8 mouse cellular contexts compared by ENCODE assay signal in genomic region chr9:119093419-119094295, GRCm38 (mm10). TPM values are rescaled to one million over a fixed set of nuclear protein-coding genes. Genes with fewer than 3 reads are reported as not detected.
DNase-seq lines count a peak whose midpoint lies in the region; ATAC-seq and TF ChIP-seq lines count a peak whose summit lies in the region.

TSS of gene Plcd1 (minus strand) at chr9:119093502.

- intact Hi-C loops in heart, postnatal 36 days (cut with DNase I): loop anchor here (10.0 kb wide), 2 partner anchors 471 to 1049 kb away; partner anchors contain the start of gene Azi2

- peak within 1 kb of the TSS; percentile 40 for H3K9ac ChIP-seq in ES-Bruce4 (ENCODE audit: low read depth, poor library complexity, severe bottlenecking)

- peak within 1 kb of the TSS; percentile 64 for H3K4me3 ChIP-seq in ES-Bruce4 (ENCODE audit: low read depth, low read length)
- H3K4me3 ChIP-seq in layer of hippocampus, adult 2 months: peak within 1 kb of the TSS; percentile 71

- no peaks in the 10 kb centered on the region for H3K9me3 ChIP-seq in ES-Bruce4 (replicated peaks; ENCODE audit: control insufficient read depth, insufficient read depth, low read length, poor library complexity, severe bottlenecking)

- H3K27ac ChIP-seq in ES-Bruce4 (ENCODE audit: insufficient read depth, low read length): no peak within 1 kb of the TSS
- peak within 1 kb of the TSS; percentile 94 for H3K27ac ChIP-seq in layer of hippocampus, adult 2 months

- no peak for TF ChIP-seq POLR2A in ES-Bruce4 (IDR thresholded peaks at IDR 0.05; ENCODE audit: insufficient read depth, low read length)

- no peak for TF ChIP-seq CTCF in ES-Bruce4 (IDR thresholded peaks at IDR 0.05; ENCODE audit: low read depth, low read length)
- TF ChIP-seq CTCF in layer of hippocampus, adult 2 months (conservative IDR thresholded peaks at IDR 0.05): peak; percentile 61

- ATAC-seq in frontal cortex, adult (ENCODE audit: low TSS enrichment): peak; percentile 53

- DNase-seq in cerebellum, adult 8-10 months: peak; percentile 46
- DNase-seq in heart, postnatal 36 days: peak; percentile 92 to 95
- peak; percentile 82 to 83 for DNase-seq in layer of hippocampus, adult 2 months (ENCODE audit: low spot score in 2 of 2)
- DNase-seq in lung, adult 18-20 months: peak; percentile 85 to 91
- DNase-seq in ovary, adult 18-20 months (ENCODE audit: low spot score): peak; percentile 84
- peak; percentile 90 for DNase-seq in urinary bladder, postnatal 14 days (ENCODE audit: low spot score)

- no peaks in the 10 kb centered on the region for H3K27me3 ChIP-seq in ES-Bruce4 (ENCODE audit: control insufficient read depth, insufficient read depth, low read length, poor library complexity, severe bottlenecking)

- TF ChIP-seq EP300 in ES-Bruce4 (IDR thresholded peaks at IDR 0.05; ENCODE audit: insufficient read depth, low read depth, low read length): no peak

- H3K4me1 ChIP-seq in ES-Bruce4 (ENCODE audit: control insufficient read depth, insufficient read depth, low read length): peaks cover 16% of the 10 kb centered on the region

- H3K36me3 ChIP-seq in ES-Bruce4 (ENCODE audit: control insufficient read depth, insufficient read depth, low read length, poor library complexity, severe bottlenecking): no peaks in the 10 kb centered on the region

RNA-seq across cellular contexts. Expression of gene Plcd1, which starts in this region (rescaled TPM):
- polyA plus RNA-seq in ES-Bruce4 (2011; ENCODE audit: insufficient read depth, insufficient read length, low read depth, missing spikeins): 22.0 and 23.2 TPM in 2 replicates
- total RNA-seq in heart, postnatal 36 days (2021): 10 to 100 TPM; 18.2 to 20.3 TPM
- total RNA-seq in layer of hippocampus, adult 2 months (2021): 10 to 100 TPM; 10.7 to 11.7 TPM
